Mouse (Mus musculus): ENCODE data around the gene Abi2. TPM values are rescaled to one million over a fixed set of nuclear protein-coding genes. Genes with fewer than 3 reads are reported as not detected.
A peak's percentile ranks its signal among the peaks of the same experiment; 100 is the strongest.
"Not testable (repeated sequence)": the region's sequence is repeated elsewhere in the genome, so short reads cannot be mapped to it uniquely, and the experiment has no call there.

The Abi2 gene
- polyA plus RNA-seq, 1 experiment = 11.2 TPM

- peaks cover 28% of the 10 kb centered on the region for H3K4me1 ChIP-seq
- no peaks in the 10 kb centered on the region for H3K27me3 ChIP-seq (replicated peaks)
- TF ChIP-seq GATA1 (IDR thresholded peaks at IDR 0.05; ENCODE audit: borderline replicate concordance, low read length) = no peak
- TF ChIP-seq FLI1 (IDR thresholded peaks at IDR 0.05; ENCODE audit: low read length) = no peak
- H3K4me3 ChIP-seq (replicated peaks) = no peak overlapping the region
- H3K9me3 ChIP-seq = no peaks in the 10 kb centered on the region
- H3K36me3 ChIP-seq (replicated peaks; ENCODE audit: low read length) = peaks cover 2% of the 10 kb centered on the region
These were observed 18.9 kb downstream of the Abi2 start for GRCm38 (mm10) chr1:60428341-60428740.

DNA sequence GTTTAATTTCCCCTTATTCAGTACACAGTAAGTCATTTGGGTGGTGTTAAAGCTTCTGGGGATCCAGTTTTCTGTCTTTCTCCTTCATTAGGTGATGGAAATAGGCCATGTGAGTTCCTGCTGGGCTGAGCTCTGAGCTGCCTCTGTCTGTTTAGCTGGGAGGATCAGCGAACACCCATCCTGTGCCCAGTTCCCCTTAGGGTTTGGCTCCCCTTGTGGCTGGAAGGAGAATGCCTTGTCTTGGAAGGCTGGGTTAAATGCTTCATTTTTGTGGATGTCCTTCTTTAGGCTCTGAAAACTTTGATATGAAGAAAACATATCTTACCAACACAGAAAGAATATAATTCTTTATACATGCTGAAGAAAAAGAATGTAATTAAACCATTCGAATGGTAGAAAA is 19.5 kb downstream of the Abi2 start:
- peaks cover 28% of the 10 kb centered on the region for H3K4me1 ChIP-seq
- TF ChIP-seq FLI1 (IDR thresholded peaks at IDR 0.05; ENCODE audit: low read length) (no peak), GATA1 (IDR thresholded peaks at IDR 0.05; ENCODE audit: borderline replicate concordance, low read length) (no peak)
- no peaks in the 10 kb centered on the region for H3K27me3 ChIP-seq (replicated peaks)
- peaks cover 2% of the 10 kb centered on the region for H3K36me3 ChIP-seq (replicated peaks; ENCODE audit: low read length)
- H3K4me3 ChIP-seq (replicated peaks) = no peak overlapping the region
- no peaks in the 10 kb centered on the region for H3K9me3 ChIP-seq

GRCm38 (mm10) chr1:60431531-60431930 is 22.1 kb downstream of the Abi2 start:
- peaks cover 30% of the 10 kb centered on the region for H3K4me1 ChIP-seq
- H3K4me3 ChIP-seq (replicated peaks) = no peak overlapping the region
- TF ChIP-seq FLI1 (IDR thresholded peaks at IDR 0.05; ENCODE audit: low read length) = no peak
- no peak for TF ChIP-seq GATA1 (IDR thresholded peaks at IDR 0.05; ENCODE audit: borderline replicate concordance, low read length)
- no peaks in the 10 kb centered on the region for H3K9me3 ChIP-seq
- peaks cover 15% of the 10 kb centered on the region for H3K36me3 ChIP-seq (replicated peaks; ENCODE audit: low read length)
- H3K27me3 ChIP-seq (replicated peaks) = no peaks in the 10 kb centered on the region

DNA sequence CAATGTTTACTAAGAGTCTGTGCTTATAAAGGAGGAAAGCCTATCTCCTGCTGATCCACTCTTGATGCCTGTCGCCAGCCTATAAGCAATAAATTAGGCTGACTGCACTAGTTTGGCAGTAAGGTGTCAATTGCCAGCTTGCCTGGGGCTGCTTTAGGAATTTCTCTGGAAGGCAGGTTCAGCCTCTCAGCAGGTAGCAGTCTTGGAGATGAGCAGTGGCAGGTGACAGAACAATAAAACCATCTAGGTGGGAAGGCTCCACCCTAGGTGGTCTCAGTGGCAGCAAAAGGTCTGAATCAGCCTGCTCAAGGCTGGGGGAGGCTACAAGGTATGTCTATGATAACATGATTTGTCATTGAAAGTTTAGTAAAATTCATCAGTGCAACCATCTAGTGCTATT is 23.1 kb downstream of the Abi2 start:
- H3K36me3 ChIP-seq (replicated peaks; ENCODE audit: low read length) = peaks cover 23% of the 10 kb centered on the region
- no peaks in the 10 kb centered on the region for H3K27me3 ChIP-seq (replicated peaks)
- no peak overlapping the region for H3K4me3 ChIP-seq (replicated peaks)
- H3K4me1 ChIP-seq = peaks cover 28% of the 10 kb centered on the region
- no peak for TF ChIP-seq GATA1 (IDR thresholded peaks at IDR 0.05; ENCODE audit: borderline replicate concordance, low read length)
- no peak for TF ChIP-seq FLI1 (IDR thresholded peaks at IDR 0.05; ENCODE audit: low read length)
- no peaks in the 10 kb centered on the region for H3K9me3 ChIP-seq

DNA sequence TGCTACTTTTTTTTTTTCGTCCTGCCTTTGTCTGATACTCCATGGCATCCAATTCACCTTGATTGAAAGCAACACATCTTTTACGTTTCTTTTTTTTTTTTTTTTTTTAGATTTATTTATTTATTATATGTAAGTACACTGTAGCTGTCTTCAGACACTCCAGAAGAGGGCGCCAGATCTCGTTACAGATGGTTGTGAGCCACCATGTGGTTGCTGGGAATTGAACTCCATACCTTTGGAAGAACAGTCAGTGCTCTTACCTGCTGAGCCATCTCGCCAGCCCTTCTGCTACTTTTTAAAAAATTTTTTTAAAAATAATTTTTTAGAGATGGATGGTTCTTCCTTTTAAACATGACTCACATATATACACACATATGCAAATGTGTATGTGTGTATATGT is 32.0 kb downstream of the Abi2 start:
- not testable (repeated sequence) for H3K4me3 ChIP-seq (replicated peaks); H3K27me3 ChIP-seq (replicated peaks); H3K4me1 ChIP-seq; H3K9me3 ChIP-seq
- peaks cover 39% of the 10 kb centered on the region for H3K36me3 ChIP-seq (replicated peaks; ENCODE audit: low read length)

- Histone ChIP-seq H3K27me3 (replicated peaks) (no peaks in the 10 kb centered on the region), H3K4me3 (replicated peaks) (peak overlapping the region; percentile 72), H3K36me3 (replicated peaks; ENCODE audit: low read length) (peaks cover 45% of the 10 kb centered on the region), H3K4me1 (peaks cover 13% of the 10 kb centered on the region), H3K9me3 (no peaks in the 10 kb centered on the region)
- TF ChIP-seq FLI1 (IDR thresholded peaks at IDR 0.05; ENCODE audit: low read length) (no peak), GATA1 (IDR thresholded peaks at IDR 0.05; ENCODE audit: borderline replicate concordance, low read length) (no peak)
These were observed 37.6 kb downstream of the Abi2 start for GRCm38 (mm10) chr1:60447067-60447466.

DNA sequence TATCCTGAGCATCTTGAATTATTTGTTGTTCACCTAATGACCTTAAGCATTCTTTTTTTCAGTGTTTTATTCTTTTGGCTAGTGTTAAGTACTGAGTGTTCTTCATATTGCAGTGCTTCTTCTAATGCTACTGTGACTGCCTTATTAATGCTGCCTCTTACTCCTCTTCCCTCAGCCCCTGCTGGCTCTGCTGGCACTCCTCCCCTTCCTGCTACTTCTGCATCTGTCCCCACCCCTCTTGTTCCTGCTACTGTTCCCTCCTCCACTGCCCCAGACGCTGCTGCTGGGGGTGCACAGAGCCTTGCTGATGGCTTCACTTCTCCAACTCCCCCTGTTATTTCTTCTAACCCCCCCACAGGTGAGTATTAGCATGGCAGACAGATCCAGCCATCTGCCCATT is 40.5 kb downstream of the Abi2 start:
- TF ChIP-seq GATA1 (IDR thresholded peaks at IDR 0.05; ENCODE audit: borderline replicate concordance, low read length) (no peak), FLI1 (IDR thresholded peaks at IDR 0.05; ENCODE audit: low read length) (no peak)
- Histone ChIP-seq H3K4me1 (peaks cover 13% of the 10 kb centered on the region), H3K9me3 (no peaks in the 10 kb centered on the region), H3K36me3 (replicated peaks; ENCODE audit: low read length) (peaks cover 60% of the 10 kb centered on the region), H3K27me3 (replicated peaks) (no peaks in the 10 kb centered on the region), H3K4me3 (replicated peaks) (peak overlapping the region; percentile 62)

GRCm38 (mm10) chr1:60460623-60461022 is 51.2 kb downstream of the Abi2 start:
- Histone ChIP-seq H3K4me1 (peaks cover 27% of the 10 kb centered on the region), H3K27me3 (replicated peaks) (no peaks in the 10 kb centered on the region), H3K9me3 (no peaks in the 10 kb centered on the region), H3K4me3 (replicated peaks) (no peak overlapping the region), H3K36me3 (replicated peaks; ENCODE audit: low read length) (peaks cover 41% of the 10 kb centered on the region)
- no peak for TF ChIP-seq GATA1 (IDR thresholded peaks at IDR 0.05; ENCODE audit: borderline replicate concordance, low read length)
- TF ChIP-seq FLI1 (IDR thresholded peaks at IDR 0.05; ENCODE audit: low read length) = no peak

DNA sequence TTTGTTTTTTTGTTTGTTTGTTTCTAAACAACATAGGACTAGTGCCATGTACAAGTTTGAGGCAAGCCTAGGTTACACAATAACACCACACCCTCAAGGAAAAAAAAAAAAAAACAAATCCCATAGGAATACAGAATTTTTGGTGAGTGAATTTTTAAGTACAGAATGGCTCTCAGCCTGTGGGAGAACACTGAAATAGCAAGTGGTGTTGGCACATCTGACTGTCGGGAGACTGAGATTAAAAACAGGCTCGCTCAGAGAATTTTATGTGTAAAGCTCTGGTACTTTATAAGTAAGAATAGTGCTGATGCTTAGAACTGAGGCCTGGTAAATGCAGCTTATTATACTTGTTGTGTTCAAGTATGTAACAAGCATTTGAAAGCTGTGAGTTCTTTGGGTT is 60.1 kb downstream of the Abi2 start:
- peaks cover 33% of the 10 kb centered on the region for H3K4me1 ChIP-seq
- no peak overlapping the region for H3K4me3 ChIP-seq (replicated peaks)
- TF ChIP-seq FLI1 (IDR thresholded peaks at IDR 0.05; ENCODE audit: low read length) = no peak
- no peak for TF ChIP-seq GATA1 (IDR thresholded peaks at IDR 0.05; ENCODE audit: borderline replicate concordance, low read length)
- H3K27me3 ChIP-seq (replicated peaks) = no peaks in the 10 kb centered on the region
- no peaks in the 10 kb centered on the region for H3K9me3 ChIP-seq
- peaks cover 47% of the 10 kb centered on the region for H3K36me3 ChIP-seq (replicated peaks; ENCODE audit: low read length)

- H3K27me3 ChIP-seq (replicated peaks) = no peaks in the 10 kb centered on the region
- H3K36me3 ChIP-seq (replicated peaks; ENCODE audit: low read length) = peaks cover 42% of the 10 kb centered on the region
- H3K4me3 ChIP-seq (replicated peaks) = no peak overlapping the region
- no peak for TF ChIP-seq GATA1 (IDR thresholded peaks at IDR 0.05; ENCODE audit: borderline replicate concordance, low read length)
- TF ChIP-seq FLI1 (IDR thresholded peaks at IDR 0.05; ENCODE audit: low read length) = no peak
- peaks cover 33% of the 10 kb centered on the region for H3K4me1 ChIP-seq
- H3K9me3 ChIP-seq = no peaks in the 10 kb centered on the region
These were observed 61.1 kb downstream of the Abi2 start for GRCm38 (mm10) chr1:60470541-60470940.

- Histone ChIP-seq H3K27me3 (replicated peaks) (no peaks in the 10 kb centered on the region), H3K36me3 (replicated peaks; ENCODE audit: low read length) (peaks cover 42% of the 10 kb centered on the region), H3K9me3 (no peaks in the 10 kb centered on the region), H3K4me3 (replicated peaks) (no peak overlapping the region), H3K4me1 (no peaks in the 10 kb centered on the region)
- TF ChIP-seq GATA1 (IDR thresholded peaks at IDR 0.05; ENCODE audit: borderline replicate concordance, low read length) = no peak
- TF ChIP-seq FLI1 (IDR thresholded peaks at IDR 0.05; ENCODE audit: low read length) = no peak
These were observed 72.1 kb downstream of the Abi2 start for GRCm38 (mm10) chr1:60481561-60481960.

Measured in megakaryocyte, embryonic 14.5 days (primary cell).